Mouse (Mus musculus) neural tube, embryonic 14.5 days (tissue): ENCODE data around the gene Anxa7. TPM values are rescaled to one million over a fixed set of nuclear protein-coding genes. Genes with fewer than 3 reads are reported as not detected.

Source experiments
- ATAC-seq: fragments of 200-750 bp; cut with Nextera tagmentation; 2 replicates; pipeline ENCODE4 v1.8.0; 2017; ENCODE audit warnings: low read depth, mild to moderate bottlenecking, moderate TSS enrichment, moderate library complexity
- H3K27ac ChIP-seq: fragments of 300-500 bp; sonication (generic); 2 replicates; pipeline ENCODE4 v1.5.1; 2014; ENCODE audit warnings: low read depth, mild to moderate bottlenecking, control low read depth, low read length, moderate library complexity, mixed read lengths
- H3K27me3 ChIP-seq: fragments of 300-500 bp; sonication (generic); 2 replicates; pipeline ENCODE4 v1.6.1; 2014; ENCODE audit warnings: low read length; ENCODE audit not compliant: control insufficient read depth, insufficient read depth
- H3K36me3 ChIP-seq: fragments of 300-500 bp; sonication (generic); 2 replicates; pipeline ENCODE4 v1.6.1; 2014; ENCODE audit warnings: low read length, mixed read lengths; ENCODE audit not compliant: control insufficient read depth, insufficient read depth
- H3K4me1 ChIP-seq: fragments of 300-500 bp; sonication (generic); 2 replicates; pipeline ENCODE4 v1.6.1; 2014; ENCODE audit warnings: low read length; ENCODE audit not compliant: control insufficient read depth, insufficient read depth
- H3K4me2 ChIP-seq: fragments of 300-500 bp; sonication (generic); 2 replicates; pipeline ENCODE4 v1.6.1; 2014; ENCODE audit warnings: mild to moderate bottlenecking, low read depth, low read length, control low read depth
- H3K4me3 ChIP-seq: fragments of 300-500 bp; sonication (generic); 2 replicates; pipeline ENCODE4 v1.5.1; 2014; ENCODE audit warnings: low read depth, low read length, control low read depth, mixed read lengths
- H3K9ac ChIP-seq: fragments of 300-500 bp; sonication (generic); replicated peaks from 2 replicates; pipeline ENCODE4 v1.6.1; 2014; ENCODE audit warnings: low read depth, mild to moderate bottlenecking, control low read depth, low read length, mixed read lengths
- H3K9me3 ChIP-seq: fragments of 300-500 bp; sonication (generic); 2 replicates; pipeline ENCODE4 v1.6.1; 2016; ENCODE audit warnings: low read length; ENCODE audit not compliant: control insufficient read depth
- WGBS: fragments of 180-500 bp; shearing (Covaris S2); extraction: QIAGEN DNeasy Blood & Tissue Kit; methylation state at CpG from one replicate; pipeline ENCODE4 v1.1.7; 2014; 5-methylcytosine and 5-hydroxymethylcytosine counted together
- polyA plus RNA-seq: library from polyadenylated mRNA; unstranded; fragments of >200 nt; fragmentation: Nextera tagmentation; extraction: Ambion mirVana; gene quantifications from 2 replicates; pipeline ENCODE4 v1.2.1, GENCODE M21; 2014

Anxa7 gene
- polyA plus RNA-seq, 1 experiment from 2014 or later: 14.5 TPM

DNA sequence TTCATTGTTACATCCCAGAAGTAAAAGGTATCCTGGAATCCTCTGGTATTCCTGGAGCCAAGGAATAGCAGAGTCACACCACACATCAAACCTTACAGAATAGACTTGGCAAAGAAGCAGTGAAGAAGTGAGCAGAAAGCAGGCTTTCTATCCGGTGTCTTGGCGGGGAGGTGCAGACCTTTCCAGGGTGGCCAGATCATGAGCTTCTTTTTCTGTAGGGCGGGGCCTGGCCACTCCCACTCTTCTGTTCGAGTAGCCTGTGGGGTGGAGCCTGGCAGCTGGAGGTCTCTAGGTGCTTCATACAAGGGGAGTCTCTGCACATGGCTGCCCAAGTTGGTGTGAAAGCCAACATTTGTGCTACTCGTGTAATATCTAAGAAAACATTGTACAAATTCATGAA, 1.3 kb upstream of the Anxa7 start:
- H3K27ac ChIP-seq: no peak overlapping the region
- WGBS: 25% methylated on average over 5 of the region's 5 CpGs
- no peaks in the 10 kb centered on the region for H3K4me1 ChIP-seq
- H3K4me2 ChIP-seq: no peak overlapping the region
- ATAC-seq: no peak
- no peaks in the 10 kb centered on the region for H3K9me3 ChIP-seq
- H3K9ac ChIP-seq: no peak overlapping the region
- H3K36me3 ChIP-seq: no peaks in the 10 kb centered on the region
- H3K27me3 ChIP-seq: no peaks in the 10 kb centered on the region
- no peak overlapping the region for H3K4me3 ChIP-seq

DNA sequence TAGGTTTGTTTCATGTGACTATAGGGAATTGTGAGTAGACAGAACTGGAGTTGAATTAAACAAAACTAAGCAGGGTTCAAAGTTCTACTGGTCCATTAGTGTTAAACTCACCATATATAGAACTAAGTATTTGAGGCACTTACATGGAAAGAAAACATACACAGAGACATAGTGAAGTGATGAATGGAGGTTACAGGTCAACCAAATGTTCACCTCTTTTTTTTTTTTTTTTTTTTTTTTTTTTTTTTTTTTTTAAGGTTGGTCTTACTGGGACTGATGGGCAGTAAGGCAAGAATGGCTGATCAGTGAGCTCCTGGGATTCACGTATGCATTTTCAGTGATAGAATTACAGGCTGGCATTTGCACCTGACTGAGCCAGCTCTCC, 254 bp upstream of the Anxa7 start:
- Histone ChIP-seq H3K9me3 (no peaks in the 10 kb centered on the region), H3K4me1 (no peaks in the 10 kb centered on the region), H3K4me3 (peak overlapping the region; percentile 62), H3K27me3 (no peaks in the 10 kb centered on the region), H3K9ac (no peak overlapping the region), H3K4me2 (peak overlapping the region; percentile 91), H3K36me3 (no peaks in the 10 kb centered on the region), H3K27ac (no peak overlapping the region)
- WGBS: 81% methylated on average over 1 of the region's 1 CpGs
- peak; percentile 3; the same call in 1 of the 2 replicates for ATAC-seq

DNA sequence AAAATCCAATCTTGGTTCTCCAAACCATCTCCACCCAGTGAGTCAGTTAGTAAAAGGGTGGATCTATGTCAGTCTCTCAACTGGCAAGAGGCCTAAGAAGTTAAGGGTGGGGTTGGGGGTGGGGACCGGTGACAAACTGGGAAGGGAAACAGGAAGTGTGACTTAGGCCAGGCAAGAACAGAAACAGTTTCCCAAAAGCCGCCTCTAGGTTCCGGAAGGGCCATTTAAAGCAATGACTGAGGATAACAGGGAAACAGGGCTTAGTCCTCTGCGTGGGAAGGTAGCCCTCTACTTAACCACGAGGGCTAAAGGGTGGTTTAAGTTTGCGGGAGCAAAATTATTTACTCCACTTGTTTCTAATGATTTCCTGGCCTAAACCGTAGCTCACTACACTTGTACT, 1.1 kb downstream of the Anxa7 start:
- H3K27ac ChIP-seq: no peak overlapping the region
- no peak for ATAC-seq

DNA sequence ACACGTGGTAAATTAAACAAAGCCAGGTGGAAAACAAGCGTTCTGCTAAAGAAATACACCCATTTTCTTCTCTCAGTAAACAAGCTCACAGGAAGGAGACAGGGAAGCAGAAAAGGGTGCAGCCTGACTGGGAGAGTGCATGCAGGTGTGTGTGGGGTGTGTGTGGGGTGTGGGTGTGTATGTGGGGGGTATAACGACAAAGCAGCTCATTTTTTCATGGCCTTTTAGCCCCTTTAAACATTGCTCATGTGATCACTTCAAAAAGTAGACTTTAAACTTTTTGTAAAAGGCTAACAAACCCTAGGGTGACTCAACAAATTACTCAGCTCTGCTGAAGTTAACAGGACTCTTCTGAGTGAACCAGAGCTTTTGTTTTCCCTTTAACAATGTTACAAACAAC, 1.5 kb downstream of the Anxa7 start:
- no peak overlapping the region for H3K27ac ChIP-seq
- H3K36me3 ChIP-seq: no peaks in the 10 kb centered on the region
- H3K9ac ChIP-seq: no peak overlapping the region
- no peaks in the 10 kb centered on the region for H3K27me3 ChIP-seq
- ATAC-seq: no peak
- H3K4me3 ChIP-seq: no peak overlapping the region
- no peaks in the 10 kb centered on the region for H3K9me3 ChIP-seq
- no peak overlapping the region for H3K4me2 ChIP-seq
- 50% methylated on average over 3 of the region's 3 CpGs for WGBS
- H3K4me1 ChIP-seq: no peaks in the 10 kb centered on the region

More for the DNA sequence above, 1.1 kb downstream of the Anxa7 start:
- H3K36me3 ChIP-seq: no peaks in the 10 kb centered on the region
- no peaks in the 10 kb centered on the region for H3K27me3 ChIP-seq
- 19% methylated on average over 7 of the region's 7 CpGs for WGBS
- no peaks in the 10 kb centered on the region for H3K4me1 ChIP-seq
- H3K4me2 ChIP-seq: peak overlapping the region; percentile 91
- peak overlapping the region; percentile 62; the same call in 1 of the 2 replicates for H3K4me3 ChIP-seq
- no peak overlapping the region for H3K9ac ChIP-seq
- no peaks in the 10 kb centered on the region for H3K9me3 ChIP-seq

DNA sequence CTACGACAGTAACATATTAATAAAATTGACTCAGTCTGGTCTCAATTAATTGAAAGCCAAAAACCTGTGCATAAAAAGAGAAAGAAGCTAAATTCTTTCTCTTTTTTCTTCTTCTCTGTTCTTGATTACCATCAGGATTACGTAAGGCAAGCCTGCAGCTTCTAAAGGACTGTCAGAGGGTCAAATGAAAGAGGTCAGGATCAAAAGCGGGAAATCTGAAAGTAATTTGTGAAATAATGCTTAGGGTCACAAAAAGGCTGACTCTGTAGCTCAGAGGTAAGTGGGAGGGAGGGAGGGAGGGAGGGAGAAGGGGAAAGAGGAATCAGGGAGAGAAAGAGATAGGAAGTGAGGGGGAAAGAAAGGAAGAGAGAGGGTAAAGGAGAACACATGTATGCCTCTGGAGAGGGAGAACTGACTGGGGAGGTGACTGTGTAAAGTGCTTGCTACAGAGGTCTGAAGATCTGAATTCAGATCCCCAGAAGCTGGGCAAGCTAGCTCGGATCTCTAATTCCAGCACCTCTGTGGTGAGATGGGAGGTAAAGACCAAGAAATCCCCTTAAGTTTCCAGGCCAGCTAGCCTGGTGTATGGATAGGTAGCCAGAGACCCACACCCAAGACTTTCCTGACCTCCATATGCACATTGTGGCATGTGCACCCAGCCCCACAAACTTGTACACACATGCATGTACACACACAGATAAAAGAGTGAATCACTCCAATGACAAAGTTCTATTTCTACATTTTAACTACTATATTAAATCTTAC, 2.5 kb downstream of the Anxa7 start:
- Histone ChIP-seq H3K4me3 (no peak overlapping the region), H3K27ac (no peak overlapping the region), H3K9ac (no peak overlapping the region), H3K4me1 (no peaks in the 10 kb centered on the region), H3K36me3 (no peaks in the 10 kb centered on the region), H3K27me3 (no peaks in the 10 kb centered on the region), H3K9me3 (no peaks in the 10 kb centered on the region), H3K4me2 (no peak overlapping the region)
- no peak for ATAC-seq
- 43% methylated on average over 4 of the region's 4 CpGs for WGBS

DNA sequence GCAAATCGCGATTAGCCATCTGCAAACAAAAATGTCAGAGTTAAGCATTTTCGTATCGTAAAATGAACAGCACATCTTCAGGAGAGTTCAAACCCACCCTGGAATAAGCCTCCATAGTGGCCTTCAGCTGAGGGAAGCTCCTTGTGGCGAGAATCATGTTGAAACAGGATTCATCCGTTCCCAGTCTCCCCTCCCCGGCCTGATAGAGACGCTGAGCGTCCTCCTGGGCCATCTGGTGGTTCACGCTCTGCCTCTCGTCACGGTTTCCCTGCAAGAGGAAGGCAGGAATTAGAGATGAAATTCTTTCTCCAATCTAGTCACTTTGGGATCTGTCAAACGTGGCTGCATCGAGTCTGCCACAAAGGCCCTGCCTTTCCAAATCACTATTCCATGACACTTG, 19.7 kb downstream of the Anxa7 start:
- 86% methylated on average over 14 of the region's 14 CpGs for WGBS
- no peak overlapping the region for H3K4me3 ChIP-seq
- no peak overlapping the region for H3K9ac ChIP-seq
- H3K27ac ChIP-seq: no peak overlapping the region
- H3K36me3 ChIP-seq: no peaks in the 10 kb centered on the region
- H3K4me2 ChIP-seq: no peak overlapping the region
- H3K4me1 ChIP-seq: no peaks in the 10 kb centered on the region
- H3K9me3 ChIP-seq: no peaks in the 10 kb centered on the region
- no peaks in the 10 kb centered on the region for H3K27me3 ChIP-seq
- ATAC-seq: no peak

DNA sequence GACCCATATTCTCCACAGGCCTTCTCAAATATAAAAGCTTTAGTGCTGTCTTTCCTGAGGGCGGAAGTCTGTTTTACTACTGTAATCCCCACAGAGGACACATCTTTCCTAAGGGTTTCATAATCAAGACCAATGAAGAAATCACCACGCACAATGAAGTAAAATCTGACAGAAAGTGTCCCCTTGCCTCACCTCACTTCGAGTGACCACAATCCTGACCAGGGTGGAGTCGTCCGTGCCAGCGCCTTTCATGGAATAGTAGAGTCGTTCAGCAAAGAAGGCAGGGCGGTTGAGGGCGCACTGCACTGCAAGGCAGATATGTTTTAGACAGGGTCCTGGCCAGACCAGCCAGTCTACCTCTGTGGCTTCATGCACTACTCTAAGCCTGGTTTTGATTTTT, 21.6 kb downstream of the Anxa7 start:
- Histone ChIP-seq H3K4me2 (no peak overlapping the region), H3K27ac (no peak overlapping the region), H3K9me3 (no peaks in the 10 kb centered on the region), H3K9ac (no peak overlapping the region), H3K4me1 (no peaks in the 10 kb centered on the region), H3K4me3 (no peak overlapping the region), H3K36me3 (no peaks in the 10 kb centered on the region), H3K27me3 (no peaks in the 10 kb centered on the region)
- 94% methylated on average over 9 of the region's 9 CpGs for WGBS
- ATAC-seq: no peak

DNA sequence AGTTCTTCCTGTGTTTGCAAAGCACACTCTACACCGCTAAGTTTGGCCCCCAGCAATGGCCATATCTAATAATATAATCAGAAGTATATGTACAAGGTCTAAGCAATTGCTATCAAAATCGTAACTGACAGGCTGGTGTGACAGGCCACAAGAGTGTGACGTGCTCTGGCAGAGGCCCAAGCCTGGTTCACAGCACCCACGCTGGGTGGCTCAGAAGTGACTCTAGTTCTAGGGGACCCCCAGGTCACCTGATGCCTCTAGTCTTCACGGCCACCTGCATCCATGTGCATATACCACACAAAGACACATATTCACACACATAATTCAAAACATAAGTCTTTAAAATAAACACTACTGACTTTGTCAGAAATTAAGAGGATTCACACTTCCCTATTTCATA, 27.0 kb downstream of the Anxa7 start:
- no peak for ATAC-seq
- no peaks in the 10 kb centered on the region for H3K4me1 ChIP-seq
- no peak overlapping the region for H3K4me2 ChIP-seq
- H3K27ac ChIP-seq: no peak overlapping the region
- no peaks in the 10 kb centered on the region for H3K27me3 ChIP-seq
- no peaks in the 10 kb centered on the region for H3K36me3 ChIP-seq
- 96% methylated on average over 5 of the region's 5 CpGs for WGBS
- H3K9ac ChIP-seq: no peak overlapping the region
- no peaks in the 10 kb centered on the region for H3K9me3 ChIP-seq
- H3K4me3 ChIP-seq: no peak overlapping the region

DNA sequence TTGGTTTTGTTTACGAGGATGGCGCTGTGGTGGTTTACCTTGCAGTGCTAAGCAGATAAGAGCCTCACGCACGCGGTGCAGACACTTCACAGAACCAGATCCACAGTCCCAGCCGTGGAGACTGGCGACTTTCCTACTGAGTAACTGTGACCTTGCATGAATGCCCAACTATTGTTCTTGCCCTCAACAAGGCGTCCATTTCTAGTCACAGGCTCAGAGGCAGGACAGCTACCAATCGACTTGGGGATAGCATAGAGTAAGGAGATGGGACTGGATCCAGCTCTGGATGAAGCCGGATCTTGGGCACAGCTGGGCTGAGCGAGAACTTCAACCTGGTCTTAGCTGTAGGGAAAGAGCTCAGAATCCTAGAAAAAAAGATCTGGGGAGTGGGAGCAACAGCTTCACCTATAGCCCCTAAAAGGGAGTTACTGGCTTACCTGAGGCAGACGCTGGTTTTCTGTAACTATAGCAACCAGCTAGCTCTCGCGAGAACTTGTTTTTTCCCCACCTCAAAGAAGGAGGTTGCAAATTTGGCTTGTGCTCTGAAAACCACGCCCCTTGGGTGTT, 28.1 kb downstream of the Anxa7 start, which contains the start of gene Cfap70:
TSS of gene Cfap70 (minus strand) at position 462 of the 567 bp plus-strand sequence.
- H3K9ac ChIP-seq: 0 out of 2 replicates have a peak within 1 kb of the TSS, but pooled peaks have one; percentile 2
- H3K27ac ChIP-seq: no peak within 1 kb of the TSS
- H3K4me2 ChIP-seq: peak within 1 kb of the TSS; percentile 58
- peak; percentile 79 for ATAC-seq
- H3K36me3 ChIP-seq: no peaks in the 10 kb centered on the region
- no peaks in the 10 kb centered on the region for H3K9me3 ChIP-seq
- peak within 1 kb of the TSS; percentile 29 for H3K4me3 ChIP-seq
- WGBS: 4% methylated on average over 15 of the region's 15 CpGs
- no peaks in the 10 kb centered on the region for H3K4me1 ChIP-seq
- H3K27me3 ChIP-seq: no peaks in the 10 kb centered on the region
